16 mouse cellular contexts compared by ENCODE assay signal in genomic region chr4:132748778-132749177, GRCm38 (mm10). TPM values are rescaled to one million over a fixed set of nuclear protein-coding genes. Genes with fewer than 3 reads are reported as not detected.
DNase-seq lines count a peak whose midpoint lies in the region; ATAC-seq and TF ChIP-seq lines count a peak whose summit lies in the region.
"Had no signal": no experiment of that assay in that cellular context is flagged by ENCODE, and none has a peak within 500 bp of the region (broad histone marks: within the 10 kb centered on the region; RNA-seq: fewer than 3 reads in every experiment).

No protein-coding gene starts in this region.

- no peak overlapping the region for H3K4me3 ChIP-seq in liver, embryonic 16.5 days (ENCODE audit: low read depth, low read length)
- H3K4me3 ChIP-seq in liver, embryonic 11.5 days (ENCODE audit: low read depth, low read length): no peak overlapping the region
- peak overlapping the region; percentile 66 for H3K4me3 ChIP-seq in G1E (ENCODE audit: low read depth, low read length)
- no peak overlapping the region for H3K4me3 ChIP-seq in liver, postnatal 0 days (ENCODE audit: low read depth, low read length)
- no peak overlapping the region for H3K4me3 ChIP-seq in stomach, postnatal 0 days (ENCODE audit: low read depth, low read length)
- H3K4me3 ChIP-seq in heart, embryonic 10.5 days: no peak overlapping the region
- H3K4me3 ChIP-seq: embryonic facial prominence, embryonic 15.5 days; limb, embryonic 10.5 days had no signal

- no peak; the same call in 1 of the 2 replicates for ATAC-seq in liver, embryonic 16.5 days (ENCODE audit: low read depth)
- ATAC-seq in liver, embryonic 11.5 days (replicated peaks; ENCODE audit: low FRiP score): no peak
- ATAC-seq in G1E (ENCODE audit: extremely low read depth, insufficient number of reproducible peaks, low FRiP score, poor library complexity, severe bottlenecking): no peak
- ATAC-seq in liver, postnatal 0 days: 0 out of 2 replicates have a peak, but pooled peaks have one; percentile 13
- ATAC-seq in stomach, postnatal 0 days (ENCODE audit: low FRiP score, low TSS enrichment): peak; percentile 63
- ATAC-seq: forebrain, embryonic 14.5 days; hindbrain, postnatal 0 days; midbrain, embryonic 16.5 days had no signal

- H3K27me3 ChIP-seq in liver, embryonic 16.5 days (ENCODE audit: control insufficient read depth, insufficient read depth, low read depth, low read length): no peaks in the 10 kb centered on the region
- H3K27me3 ChIP-seq in liver, embryonic 11.5 days (replicated peaks; ENCODE audit: control insufficient read depth, insufficient read depth, low read length): no peaks in the 10 kb centered on the region
- peaks cover 5% of the 10 kb centered on the region for H3K27me3 ChIP-seq in G1E (ENCODE audit: insufficient read depth, low read length)
- no peaks in the 10 kb centered on the region for H3K27me3 ChIP-seq in liver, postnatal 0 days (ENCODE audit: insufficient read depth, low read length)
- H3K27me3 ChIP-seq in stomach, postnatal 0 days (ENCODE audit: control insufficient read depth, insufficient read depth, low read length): no peaks in the 10 kb centered on the region
- no peaks in the 10 kb centered on the region for H3K27me3 ChIP-seq in heart, embryonic 10.5 days (ENCODE audit: insufficient read depth, poor library complexity, severe bottlenecking)
- H3K27me3 ChIP-seq: embryonic facial prominence, embryonic 15.5 days; heart, embryonic 15.5 days had no signal

- no peaks in the 10 kb centered on the region for H3K36me3 ChIP-seq in liver, embryonic 16.5 days (ENCODE audit: control insufficient read depth, insufficient read depth)
- H3K36me3 ChIP-seq in liver, embryonic 11.5 days (ENCODE audit: control insufficient read depth, insufficient read depth, low read length): no peaks in the 10 kb centered on the region
- H3K36me3 ChIP-seq in G1E (replicated peaks): no peaks in the 10 kb centered on the region
- H3K36me3 ChIP-seq in liver, postnatal 0 days (replicated peaks; ENCODE audit: insufficient read depth, low read length): no peaks in the 10 kb centered on the region
- no peaks in the 10 kb centered on the region for H3K36me3 ChIP-seq in stomach, postnatal 0 days (ENCODE audit: control insufficient read depth, insufficient read depth, low read length)
- no peaks in the 10 kb centered on the region for H3K36me3 ChIP-seq in heart, embryonic 10.5 days
- H3K36me3 ChIP-seq: embryonic facial prominence, embryonic 15.5 days; heart, embryonic 15.5 days; limb, embryonic 10.5 days had no signal

- TF ChIP-seq CTCF in G1E (IDR thresholded peaks at IDR 0.05; ENCODE audit: low read depth, low read length): no peak
- TF ChIP-seq CTCF in liver, postnatal 0 days (IDR thresholded peaks at IDR 0.05; ENCODE audit: low read depth): no peak
- no peak for TF ChIP-seq CTCF in stomach, postnatal 0 days (IDR thresholded peaks at IDR 0.05; ENCODE audit: low read depth)

- H3K9me3 ChIP-seq in liver, embryonic 16.5 days (replicated peaks; ENCODE audit: control insufficient read depth, low read length): no peaks in the 10 kb centered on the region
- H3K9me3 ChIP-seq in liver, embryonic 11.5 days (ENCODE audit: control insufficient read depth, low read length): no peaks in the 10 kb centered on the region
- H3K9me3 ChIP-seq in G1E (replicated peaks): no peaks in the 10 kb centered on the region
- H3K9me3 ChIP-seq in liver, postnatal 0 days (ENCODE audit: low read length): no peaks in the 10 kb centered on the region
- no peaks in the 10 kb centered on the region for H3K9me3 ChIP-seq in stomach, postnatal 0 days (ENCODE audit: control insufficient read depth, low read length)
- H3K9me3 ChIP-seq in heart, embryonic 10.5 days: no peaks in the 10 kb centered on the region
- H3K9me3 ChIP-seq: embryonic facial prominence, embryonic 15.5 days; heart, embryonic 15.5 days; limb, embryonic 10.5 days had no signal

- no peak overlapping the region for H3K4me2 ChIP-seq in liver, embryonic 16.5 days (ENCODE audit: low read depth, low read length)
- H3K4me2 ChIP-seq in liver, embryonic 11.5 days: no peak overlapping the region
- H3K4me2 ChIP-seq in liver, postnatal 0 days (ENCODE audit: low read depth, low read length): no peak overlapping the region
- H3K4me2 ChIP-seq in stomach, postnatal 0 days (replicated peaks; ENCODE audit: low read depth): no peak overlapping the region
- H3K4me2 ChIP-seq: embryonic facial prominence, embryonic 15.5 days; heart, embryonic 15.5 days had no signal

- H3K9ac ChIP-seq in liver, embryonic 16.5 days (ENCODE audit: low read depth, low read length): no peak overlapping the region
- H3K9ac ChIP-seq in liver, embryonic 11.5 days (ENCODE audit: low read depth, low read length): no peak overlapping the region
- H3K9ac ChIP-seq in liver, postnatal 0 days (replicated peaks): no peak overlapping the region
- no peak overlapping the region for H3K9ac ChIP-seq in stomach, postnatal 0 days (ENCODE audit: low read length)
- H3K9ac ChIP-seq: embryonic facial prominence, embryonic 15.5 days; heart, embryonic 15.5 days; lung, embryonic 14.5 days had no signal

- no peak for TF ChIP-seq EP300 in liver, postnatal 0 days (IDR thresholded peaks at IDR 0.05; ENCODE audit: low read depth)
- no peak for TF ChIP-seq EP300 in stomach, postnatal 0 days (optimal IDR thresholded peaks at IDR 0.05)

- H3K4me1 ChIP-seq in liver, embryonic 16.5 days (ENCODE audit: control insufficient read depth, low read depth, low read length): peaks cover 20% of the 10 kb centered on the region
- H3K4me1 ChIP-seq in liver, embryonic 11.5 days (replicated peaks; ENCODE audit: control insufficient read depth, insufficient read depth, low read length): peaks cover 10% of the 10 kb centered on the region
- H3K4me1 ChIP-seq in G1E (ENCODE audit: insufficient read depth, low read depth, low read length): peaks cover 36% of the 10 kb centered on the region
- H3K4me1 ChIP-seq in liver, postnatal 0 days (ENCODE audit: insufficient read depth): peaks cover 5% of the 10 kb centered on the region; the same call in 1 of the 2 replicates
- H3K4me1 ChIP-seq in stomach, postnatal 0 days (replicated peaks; ENCODE audit: control insufficient read depth, insufficient read depth): no peaks in the 10 kb centered on the region
- peaks cover 24% of the 10 kb centered on the region for H3K4me1 ChIP-seq in heart, embryonic 10.5 days
- H3K4me1 ChIP-seq: embryonic facial prominence, embryonic 15.5 days; limb, embryonic 10.5 days had no signal

- 62% methylated on average over 4 of the region's 4 CpGs for WGBS in liver, embryonic 16.5 days (ENCODE audit: insufficient replicate concordance)
- WGBS in liver, embryonic 11.5 days: 75% methylated on average over 4 of the region's 4 CpGs
- WGBS in liver, postnatal 0 days (ENCODE audit: insufficient replicate concordance): 77% methylated on average over 4 of the region's 4 CpGs
- WGBS in stomach, postnatal 0 days: 87% methylated on average over 4 of the region's 4 CpGs
- WGBS in heart, embryonic 10.5 days: 91% methylated on average over 4 of the region's 4 CpGs

- DNase-seq in liver, embryonic 11.5 days (ENCODE audit: low spot score): no peak
- DNase-seq in G1E (ENCODE audit: low spot score) (no peak), adipocyte (ENCODE audit: low spot score) (no peak)
- no peak for DNase-seq in liver, postnatal 0 days
- no peak for DNase-seq in stomach, postnatal 0 days (ENCODE audit: low spot score)
- no peak for DNase-seq in heart, embryonic 10.5 days (ENCODE audit: low spot score)
- DNase-seq: kidney, postnatal 10 days; lung, embryonic 14.5 days; thymus, postnatal 14 days had no signal

- peak overlapping the region; percentile 10; the same call in 1 of the 2 replicates for H3K27ac ChIP-seq in liver, embryonic 16.5 days (ENCODE audit: low read length)
- no peak overlapping the region for H3K27ac ChIP-seq in liver, embryonic 11.5 days (ENCODE audit: low read depth, low read length)
- H3K27ac ChIP-seq in liver, postnatal 0 days (ENCODE audit: low read depth): no peak overlapping the region
- H3K27ac ChIP-seq in stomach, postnatal 0 days (replicated peaks): peak overlapping the region; percentile 49; the same call in 1 of the 2 replicates
- no peak overlapping the region for H3K27ac ChIP-seq in heart, embryonic 10.5 days
- H3K27ac ChIP-seq: embryonic facial prominence, embryonic 15.5 days; heart, embryonic 15.5 days; hindbrain, postnatal 0 days; limb, embryonic 10.5 days had no signal

RNA-seq across cellular contexts. Expression of gene Smpdl3b, which starts 8.3 kb away (rescaled TPM):
- 0.75 and 0.90 TPM in 2 replicates for polyA plus RNA-seq in liver, embryonic 16.5 days (2015; fragmentation: Nextera tagmentation; extraction: Ambion mirVana)
- polyA plus RNA-seq in liver, embryonic 11.5 days (2014; fragmentation: Nextera tagmentation; extraction: Ambion mirVana): 2.9 and 3.2 TPM in 2 replicates
- total RNA-seq in G1E (2014; fragmentation: Nextera tagmentation): not detected in 2 replicates
- total RNA-seq in G1E (2017): 0.23 and 0.33 TPM in 2 replicates
- polyA plus RNA-seq in G1E (2012): 0.04 and 0.08 TPM in 2 replicates
- 0.31 and 0.34 TPM in 2 replicates for polyA plus RNA-seq in liver, postnatal 0 days (2015; fragmentation: Nextera tagmentation; extraction: Ambion mirVana)
- polyA plus RNA-seq in stomach, postnatal 0 days (2015; fragmentation: Nextera tagmentation; extraction: Ambion mirVana): 4.6 and 5.2 TPM in 2 replicates
- 6.2 and 7.3 TPM in 2 replicates for polyA plus RNA-seq in heart, embryonic 10.5 days (2016; fragmentation: Nextera tagmentation; extraction: Ambion mirVana)

RNA-seq across cellular contexts. Expression of gene Xkr8, which starts 16.4 kb away (rescaled TPM):
- polyA plus RNA-seq in liver, embryonic 16.5 days (2015; fragmentation: Nextera tagmentation; extraction: Ambion mirVana): 2.5 and 3.9 TPM in 2 replicates
- polyA plus RNA-seq in liver, embryonic 11.5 days (2014; fragmentation: Nextera tagmentation; extraction: Ambion mirVana): 5.1 and 7.7 TPM in 2 replicates
- total RNA-seq in G1E (2014; fragmentation: Nextera tagmentation) (0.75 and 1.2 TPM in 2 replicates), G1E (2017) (1.6 and 5.1 TPM in 2 replicates)
- 0.17 and 0.46 TPM in 2 replicates for polyA plus RNA-seq in G1E (2012)
- 3.3 and 3.8 TPM in 2 replicates for polyA plus RNA-seq in liver, postnatal 0 days (2015; fragmentation: Nextera tagmentation; extraction: Ambion mirVana)
- 1.8 and 2.5 TPM in 2 replicates for polyA plus RNA-seq in stomach, postnatal 0 days (2015; fragmentation: Nextera tagmentation; extraction: Ambion mirVana)
- 4.8 and 5.4 TPM in 2 replicates for polyA plus RNA-seq in heart, embryonic 10.5 days (2016; fragmentation: Nextera tagmentation; extraction: Ambion mirVana)

RNA-seq across cellular contexts. Expression of gene Rpa2, which starts 19.4 kb away (rescaled TPM):
- 65.4 and 72.6 TPM in 2 replicates for polyA plus RNA-seq in liver, embryonic 16.5 days (2015; fragmentation: Nextera tagmentation; extraction: Ambion mirVana)
- polyA plus RNA-seq in liver, embryonic 11.5 days (2014; fragmentation: Nextera tagmentation; extraction: Ambion mirVana): 156 and 165 TPM in 2 replicates
- total RNA-seq in G1E (2014; fragmentation: Nextera tagmentation) (48.8 and 56.5 TPM in 2 replicates), G1E (2017) (76.3 and 83.1 TPM in 2 replicates)
- polyA plus RNA-seq in G1E (2012): 109 and 132 TPM in 2 replicates
- polyA plus RNA-seq in liver, postnatal 0 days (2015; fragmentation: Nextera tagmentation; extraction: Ambion mirVana): 38.6 and 43.0 TPM in 2 replicates
- 29.8 and 32.1 TPM in 2 replicates for polyA plus RNA-seq in stomach, postnatal 0 days (2015; fragmentation: Nextera tagmentation; extraction: Ambion mirVana)
- polyA plus RNA-seq in heart, embryonic 10.5 days (2016; fragmentation: Nextera tagmentation; extraction: Ambion mirVana): 107 and 131 TPM in 2 replicates

RNA-seq across cellular contexts. Expression of gene Themis2, which starts 47.4 kb away (rescaled TPM):
- 2.6 and 3.2 TPM in 2 replicates for polyA plus RNA-seq in liver, embryonic 16.5 days (2015; fragmentation: Nextera tagmentation; extraction: Ambion mirVana)
- polyA plus RNA-seq in liver, embryonic 11.5 days (2014; fragmentation: Nextera tagmentation; extraction: Ambion mirVana): 2.7 and 3.3 TPM in 2 replicates
- total RNA-seq in G1E (2014; fragmentation: Nextera tagmentation) (0.38 TPM in 1 of 2 replicates, not detected in the other), G1E (2017) (0.29 and 0.55 TPM in 2 replicates)
- 0.16 and 0.32 TPM in 2 replicates for polyA plus RNA-seq in G1E (2012)
- polyA plus RNA-seq in liver, postnatal 0 days (2015; fragmentation: Nextera tagmentation; extraction: Ambion mirVana): 3.1 and 3.5 TPM in 2 replicates
- polyA plus RNA-seq in stomach, postnatal 0 days (2015; fragmentation: Nextera tagmentation; extraction: Ambion mirVana): 0.72 and 0.79 TPM in 2 replicates
- 0.27 and 0.40 TPM in 2 replicates for polyA plus RNA-seq in heart, embryonic 10.5 days (2016; fragmentation: Nextera tagmentation; extraction: Ambion mirVana)

Comparison
In these comparisons a context has a peak if more than half of its experiments do, and no peak if none do; other contexts are left out.
1. ATAC-seq: peak in liver, postnatal 0 days (single experiment) and stomach, postnatal 0 days (single experiment); none in liver, embryonic 16.5 days (single experiment), liver, embryonic 11.5 days (single experiment) and G1E (single experiment).
2. H3K27ac ChIP-seq: peak in liver, embryonic 16.5 days (single experiment) and stomach, postnatal 0 days (single experiment); none in liver, embryonic 11.5 days (single experiment), liver, postnatal 0 days (single experiment) and heart, embryonic 10.5 days (single experiment).